Mouse (Mus musculus): ENCODE measurements around the gene Capn1. TPM values are rescaled to one million over a fixed set of nuclear protein-coding genes. Genes with fewer than 3 reads are reported as not detected.

Gene Capn1
- total RNA-seq, 2 experiments from 2014 or later: 77.0 to 81.1 TPM

DNA sequence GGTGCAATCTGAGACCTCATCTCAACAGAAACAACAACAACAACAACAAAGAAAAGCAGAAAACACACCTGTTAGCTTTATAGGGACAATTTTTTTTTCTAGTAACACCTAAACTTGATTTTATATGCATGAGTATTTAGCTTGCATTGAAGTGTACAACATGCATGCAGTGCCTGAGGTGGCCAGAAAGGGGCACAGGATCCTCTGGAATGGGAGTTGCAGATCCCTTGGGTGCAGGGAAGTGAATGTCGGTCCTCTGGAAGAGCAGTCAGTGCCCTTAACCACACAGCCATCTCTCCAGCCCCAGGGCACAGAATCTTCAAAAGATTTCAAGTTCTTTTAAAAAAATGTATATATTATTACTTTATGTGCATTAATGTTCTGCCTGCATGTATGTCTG is 53.0 kb downstream of the Capn1 start:
- intact Hi-C loops (cut with DNase I; ENCODE audit: low total_unique reads): loop anchor here (10.0 kb wide), 1 partner anchor 162 kb away; the partner anchor contains the start of gene Snx15
- no peak for DNase-seq

DNA sequence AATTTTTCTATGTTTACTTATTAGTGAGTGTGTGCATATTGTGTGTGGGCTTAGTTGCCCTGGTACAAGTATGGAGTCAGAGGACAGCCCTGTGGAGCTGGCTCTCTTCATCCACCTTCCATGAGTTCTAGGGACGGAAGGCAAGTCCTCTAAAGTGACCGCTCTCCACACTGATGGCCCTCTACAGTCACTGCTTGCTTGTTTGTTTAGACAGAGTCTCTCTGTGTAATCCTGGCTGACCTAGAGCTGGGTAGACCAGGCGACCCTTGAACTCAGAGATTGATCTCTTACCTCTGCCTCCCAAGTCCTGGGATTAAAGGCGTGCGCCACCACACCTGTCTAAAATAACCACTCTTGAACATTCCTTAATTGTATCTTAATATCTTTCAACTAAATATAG is 58.3 kb downstream of the Capn1 start:
- intact Hi-C loops (cut with DNase I; ENCODE audit: low total_unique reads): loop anchor here (2.0 kb wide), 1 partner anchor 35 kb away; no protein-coding TSS in a partner anchor
- no peak for DNase-seq

DNA sequence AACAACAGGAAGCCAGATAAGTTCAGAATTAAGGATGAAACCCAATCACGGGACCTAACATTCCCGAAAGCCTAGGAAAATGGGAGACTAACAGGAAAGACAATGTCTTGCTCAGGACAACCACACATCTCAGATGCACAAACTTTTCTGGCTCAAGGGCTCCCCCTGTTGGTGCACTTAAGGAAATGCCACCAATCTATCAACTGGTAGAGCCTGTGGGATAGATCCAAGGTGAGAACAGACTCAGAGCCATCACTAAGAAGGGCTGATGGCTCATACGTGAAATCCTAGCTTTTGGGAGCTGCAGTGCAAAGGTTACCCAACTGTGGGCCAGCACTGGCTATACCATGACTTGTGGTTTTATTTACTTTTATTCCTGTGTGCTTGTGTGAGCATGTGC is 59.0 kb downstream of the Capn1 start:
- intact Hi-C loops (cut with DNase I; ENCODE audit: low total_unique reads): loop anchor here (2.0 kb wide), 1 partner anchor 34 kb away; no protein-coding TSS in a partner anchor
- peak; percentile 78 for DNase-seq

GRCm38 (mm10) chr19:5955704-5956670 is 59.7 kb downstream of the Capn1 start:
- intact Hi-C loops (cut with DNase I; ENCODE audit: low total_unique reads): loop anchor here (2.0 kb wide), 1 partner anchor 33 kb away; no protein-coding TSS in a partner anchor
- peak; percentile 12 for DNase-seq

DNA sequence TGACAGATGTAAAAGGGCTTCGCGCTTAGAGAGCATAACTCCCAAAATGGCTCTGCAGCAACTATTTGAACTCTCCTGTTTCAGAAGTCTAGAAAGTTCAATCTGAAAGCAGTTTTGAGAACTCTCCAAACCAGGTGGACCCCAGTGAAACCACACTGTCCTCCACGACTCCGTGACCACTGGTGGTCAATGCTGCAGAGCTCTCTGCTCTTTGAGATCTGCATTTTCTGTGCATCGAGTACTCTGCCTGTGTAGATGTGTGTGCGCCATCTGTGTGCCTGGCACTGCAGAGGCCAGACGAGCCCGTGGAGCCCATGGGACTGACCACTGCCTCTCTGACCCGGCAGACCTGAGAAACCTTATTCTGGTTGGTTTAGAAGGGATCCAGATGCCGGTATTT is 60.8 kb downstream of the Capn1 start:
- intact Hi-C loops (cut with DNase I; ENCODE audit: low total_unique reads): no loop called here
- no peak for DNase-seq

GRCm38 (mm10) chr19:5954031-5954710 is 61.5 kb downstream of the Capn1 start:
- intact Hi-C loops (cut with DNase I; ENCODE audit: low total_unique reads): no loop called here

DNA sequence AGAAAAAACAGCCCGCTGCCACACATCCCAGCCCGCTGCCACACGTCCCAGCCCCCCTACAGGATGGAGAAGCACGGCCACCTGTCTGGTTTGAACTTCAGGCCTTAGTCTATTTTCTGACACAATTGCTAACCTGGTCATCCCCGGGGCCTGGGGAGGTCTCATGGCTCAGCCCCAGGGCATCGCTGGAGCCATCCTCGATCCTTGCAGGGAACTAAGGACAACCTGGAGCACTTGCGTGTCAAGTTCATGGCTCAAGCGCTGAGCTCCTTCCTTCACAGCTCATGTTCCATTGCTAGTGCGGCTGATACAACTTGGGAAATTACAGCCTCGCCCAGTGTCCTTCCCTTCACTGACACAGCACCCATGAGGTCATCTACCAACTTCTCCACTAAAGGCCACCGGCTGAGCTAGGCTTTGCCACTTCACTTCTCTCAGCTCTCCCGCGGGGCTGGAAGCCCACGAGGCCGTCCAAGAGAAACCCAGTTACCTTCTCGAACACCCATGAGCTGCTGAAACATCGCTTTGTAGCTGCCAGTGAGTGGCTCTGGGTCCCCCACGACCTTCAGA is 62.4 kb downstream of the Capn1 start:
- no peak for DNase-seq
- intact Hi-C loops (cut with DNase I; ENCODE audit: low total_unique reads): no loop called here

More at GRCm38 (mm10) chr19:5954031-5954710, 61.5 kb downstream of the Capn1 start:
- peak; percentile 20 for DNase-seq

- intact Hi-C loops (cut with DNase I; ENCODE audit: low total_unique reads): no loop called here
- peak; percentile 16 for DNase-seq
These were observed 63.5 kb downstream of the Capn1 start for GRCm38 (mm10) chr19:5952071-5952691.

GRCm38 (mm10) chr19:5951631-5952030 is 64.1 kb downstream of the Capn1 start:
- intact Hi-C loops (cut with DNase I; ENCODE audit: low total_unique reads): no loop called here
- DNase-seq: no peak

DNA sequence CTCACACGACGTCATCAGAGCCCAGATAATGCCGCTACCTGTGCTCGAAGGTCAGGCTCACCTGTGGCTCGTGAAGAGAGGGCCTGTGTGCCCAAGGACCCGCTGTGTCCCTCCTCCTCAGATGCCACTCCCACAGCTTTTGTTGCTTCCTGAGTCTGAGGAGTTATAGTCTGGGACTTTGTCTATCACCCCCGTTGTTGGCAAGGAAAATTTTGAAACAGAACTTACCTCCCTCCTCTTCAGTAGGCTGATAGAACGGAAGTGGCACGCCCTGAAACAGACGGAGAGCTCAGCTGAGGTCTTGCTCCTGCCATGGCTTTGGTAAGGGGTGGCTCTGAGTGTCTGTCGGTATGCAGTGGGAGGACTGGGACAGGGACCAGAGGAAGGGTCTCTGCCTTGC is 65.5 kb downstream of the Capn1 start:
- no peak for DNase-seq
- intact Hi-C loops (cut with DNase I; ENCODE audit: low total_unique reads): no loop called here

DNA sequence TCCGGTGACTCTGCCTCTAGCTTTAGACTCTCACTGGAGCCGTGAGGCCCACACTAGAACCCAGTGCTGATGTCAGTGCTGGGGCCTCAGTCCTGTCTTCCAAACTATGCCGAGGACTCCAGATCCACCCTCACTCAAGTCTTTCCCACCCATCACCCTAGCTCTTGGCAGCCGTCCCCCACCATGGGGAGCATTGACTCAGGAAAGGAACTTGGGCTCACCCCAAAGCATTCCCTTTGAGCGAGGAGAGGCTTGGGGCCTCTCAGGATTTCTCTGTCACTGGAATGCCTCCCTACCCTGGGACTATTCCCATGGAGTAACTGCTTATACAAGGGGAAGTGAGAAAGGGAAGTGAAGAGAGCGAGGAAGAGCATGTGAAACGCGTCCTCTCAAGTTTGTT is 69.8 kb downstream of the Capn1 start:
- peak; percentile 72 for DNase-seq

DNA sequence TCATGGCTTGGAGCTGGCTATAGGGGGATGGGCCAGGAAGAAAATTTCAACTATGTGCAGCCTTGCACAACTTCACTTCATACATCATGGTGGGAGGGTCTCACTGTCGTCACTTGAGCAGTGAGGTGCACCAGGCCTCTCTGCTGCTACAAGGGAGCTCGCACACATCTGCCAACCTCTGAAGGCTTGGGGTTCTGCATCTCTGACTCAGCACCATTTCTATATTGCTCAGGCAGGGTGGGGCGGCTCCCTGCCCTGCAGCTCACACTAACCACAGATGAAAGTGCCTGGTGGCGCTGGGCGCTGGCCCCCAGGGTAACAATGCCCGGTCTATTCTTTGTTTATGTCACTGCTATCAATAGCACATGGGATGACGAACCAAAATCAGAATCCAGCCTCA is 70.7 kb downstream of the Capn1 start:
- intact Hi-C loops (cut with DNase I; ENCODE audit: low total_unique reads): no loop called here
- peak; percentile 8 for DNase-seq

More for the DNA sequence above, 69.8 kb downstream of the Capn1 start:
- intact Hi-C loops (cut with DNase I; ENCODE audit: low total_unique reads): no loop called here

GRCm38 (mm10) chr19:5944145-5944544 is 71.6 kb downstream of the Capn1 start:
- intact Hi-C loops (cut with DNase I; ENCODE audit: low total_unique reads): no loop called here
- DNase-seq: no peak

- intact Hi-C loops (cut with DNase I; ENCODE audit: low total_unique reads): no loop called here
- DNase-seq: no peak
These were observed 72.3 kb downstream of the Capn1 start for GRCm38 (mm10) chr19:5943404-5943803.

DNA sequence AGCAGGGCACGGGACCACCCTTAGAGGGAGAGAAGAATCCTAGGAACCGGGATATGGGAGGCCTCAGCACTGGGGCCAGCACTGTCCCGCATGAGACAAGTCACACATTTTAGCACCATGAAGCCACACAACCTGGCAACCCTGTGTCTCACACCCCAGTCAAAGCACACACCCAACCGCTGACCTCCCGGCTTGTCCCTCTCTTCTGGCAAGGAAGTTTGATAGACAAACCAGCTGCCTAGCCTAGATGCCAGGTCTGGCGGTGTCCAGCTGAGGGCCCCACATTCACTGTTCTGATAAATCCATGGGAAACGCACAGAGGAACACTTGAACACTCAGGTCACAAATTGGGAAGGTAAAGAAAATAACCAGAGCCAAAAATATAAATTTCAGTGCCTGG is 73.1 kb downstream of the Capn1 start:
- DNase-seq: peak; percentile 59
- intact Hi-C loops (cut with DNase I; ENCODE audit: low total_unique reads): no loop called here

- DNase-seq: peak; percentile 57
- intact Hi-C loops (cut with DNase I; ENCODE audit: low total_unique reads): no loop called here
These were observed 75.0 kb downstream of the Capn1 start for GRCm38 (mm10) chr19:5940656-5941055.

GRCm38 (mm10) chr19:5940173-5940572 is 75.5 kb downstream of the Capn1 start:
- peak; percentile 90 for DNase-seq
- intact Hi-C loops (cut with DNase I; ENCODE audit: low total_unique reads): no loop called here

- no peak for DNase-seq
- intact Hi-C loops (cut with DNase I; ENCODE audit: low total_unique reads): no loop called here
These were observed 76.0 kb downstream of the Capn1 start for GRCm38 (mm10) chr19:5939715-5940114.
